Mouse (Mus musculus) megakaryocyte-erythroid progenitor cell, adult 5-6 weeks (primary cell): ENCODE data around the gene Olfr1394. TPM values are rescaled to one million over a fixed set of nuclear protein-coding genes. Genes with fewer than 3 reads are reported as not detected.
"Not testable (repeated sequence)": the region's sequence is repeated elsewhere in the genome, so short reads cannot be mapped to it uniquely, and the experiment has no call there.

Experiments used
- ATAC-seq: replicated peaks from 2 replicates; pipeline ENCODE4 v1.8.0; 2016; ENCODE audit warnings: mild to moderate bottlenecking, inconsistent platforms; ENCODE audit not compliant: severe bottlenecking, poor library complexity, low FRiP score, low TSS enrichment
- total RNA-seq, 2 experiments: library from RNA; stranded (forward) in 1 of 2; stranded (reverse) in 1 of 2; fragments of 200-1000, 215-1000 nt in 1 of 2; fragments of >200 nt in 1 of 2; fragmentation: Nextera tagmentation in 1 of 2; gene quantifications; 2 replicates each; pipeline ENCODE4 v1.2.3; 2014 to 2017

Gene Olfr1394
- total RNA-seq, 2 experiments from 2014 or later = not detected

- no peak for ATAC-seq
Observed at GRCm38 (mm10) chr11:49186955-49187488, 32.8 kb downstream of the Olfr1394 start, which contains the start of gene Btnl9. Gene Btnl9, minus strand, starts transcription at chr11:49187159.

GRCm38 (mm10) chr11:49187701-49188100, 33.5 kb downstream of the Olfr1394 start:
- ATAC-seq = no peak

GRCm38 (mm10) chr11:49189737-49190136, 35.6 kb downstream of the Olfr1394 start:
- peak; percentile 68; the same call in 1 of the 2 replicates for ATAC-seq

- no peak for ATAC-seq
Observed at GRCm38 (mm10) chr11:49191083-49191482, 36.9 kb downstream of the Olfr1394 start.

- ATAC-seq = not testable (repeated sequence)
Observed at GRCm38 (mm10) chr11:49194771-49195170, 40.6 kb downstream of the Olfr1394 start.

GRCm38 (mm10) chr11:49195819-49196322, 41.7 kb downstream of the Olfr1394 start:
- no peak for ATAC-seq

- no peak for ATAC-seq
Observed at GRCm38 (mm10) chr11:49200666-49201065, 46.5 kb downstream of the Olfr1394 start.

- ATAC-seq = no peak
Observed at GRCm38 (mm10) chr11:49201142-49201541, 47.0 kb downstream of the Olfr1394 start.

- no peak for ATAC-seq
Observed at GRCm38 (mm10) chr11:49202071-49202470, 47.9 kb downstream of the Olfr1394 start.

- ATAC-seq = peak; percentile 65
Observed at GRCm38 (mm10) chr11:49202523-49203061, 48.4 kb downstream of the Olfr1394 start.

GRCm38 (mm10) chr11:49203129-49203768, 49.1 kb downstream of the Olfr1394 start, which contains the start of gene Zfp62:
Gene Zfp62, plus strand, starts transcription at chr11:49203292.
- ATAC-seq = peak; percentile 81

GRCm38 (mm10) chr11:49203771-49204497, 49.8 kb downstream of the Olfr1394 start:
- ATAC-seq = peak; percentile 43

- ATAC-seq = no peak
Observed at GRCm38 (mm10) chr11:49205080-49205590, 51.0 kb downstream of the Olfr1394 start.

- ATAC-seq = peak; percentile 21; the same call in 1 of the 2 replicates
Observed at GRCm38 (mm10) chr11:49207495-49207894, 53.3 kb downstream of the Olfr1394 start.

Other genes starting within 250 kb of the Olfr1394 start
- gene Psme2b, start 208.2 kb upstream of the Olfr1394 start, total RNA-seq (2014; fragmentation: Nextera tagmentation) = 4.3 and 12.2 TPM in 2 replicates
- gene Psme2b, start 208.2 kb upstream of the Olfr1394 start, total RNA-seq (2017) = 23.3 and 33.0 TPM in 2 replicates
- 0.25 and 0.70 TPM in 2 replicates for gene Olfr56, start 175.5 kb upstream of the Olfr1394 start, total RNA-seq (2014; fragmentation: Nextera tagmentation)
- gene Olfr56, start 175.5 kb upstream of the Olfr1394 start, total RNA-seq (2017) = 0.38 and 2.4 TPM in 2 replicates
- 0.33 and 1.4 TPM in 2 replicates for gene 9930111J21Rik1, start 175.0 kb upstream of the Olfr1394 start, total RNA-seq (2014; fragmentation: Nextera tagmentation)
- 1.7 TPM in 1 of 2 replicates, not detected in the other for gene 9930111J21Rik1, start 175.0 kb upstream of the Olfr1394 start, total RNA-seq (2017)
- 0.04 TPM in 1 of 2 replicates, not detected in the other for gene Gm12185, start 162.2 kb upstream of the Olfr1394 start, total RNA-seq (2014; fragmentation: Nextera tagmentation)
- gene Gm12185, start 162.2 kb upstream of the Olfr1394 start, total RNA-seq (2017) = 26.5 and 30.5 TPM in 2 replicates
- gene Tgtp1, start 160.2 kb upstream of the Olfr1394 start, total RNA-seq (2014; fragmentation: Nextera tagmentation) = 0.17 and 0.81 TPM in 2 replicates
- 5.9 and 15.5 TPM in 2 replicates for gene Tgtp1, start 160.2 kb upstream of the Olfr1394 start, total RNA-seq (2017)
- gene 9930111J21Rik2, start 103.1 kb upstream of the Olfr1394 start, total RNA-seq (2014; fragmentation: Nextera tagmentation) = 1.5 and 3.2 TPM in 2 replicates
- gene 9930111J21Rik2, start 103.1 kb upstream of the Olfr1394 start, total RNA-seq (2017) = 3.8 and 4.5 TPM in 2 replicates
- gene Tgtp2, start 90.2 kb upstream of the Olfr1394 start, total RNA-seq (2014; fragmentation: Nextera tagmentation) = 29.8 and 46.3 TPM in 2 replicates
- 234 and 352 TPM in 2 replicates for gene Tgtp2, start 90.2 kb upstream of the Olfr1394 start, total RNA-seq (2017)
- 28.1 and 33.1 TPM in 2 replicates for gene Ifi47, start 77.8 kb upstream of the Olfr1394 start, total RNA-seq (2014; fragmentation: Nextera tagmentation)
- gene Ifi47, start 77.8 kb upstream of the Olfr1394 start, total RNA-seq (2017) = 31.3 and 32.6 TPM in 2 replicates
- not detected in 2 replicates for gene Olfr1396, start 39.5 kb upstream of the Olfr1394 start, total RNA-seq (2014; fragmentation: Nextera tagmentation)
- not detected in 2 replicates for gene Olfr1396, start 39.5 kb upstream of the Olfr1394 start, total RNA-seq (2017)
- gene Olfr1395, start 12.1 kb upstream of the Olfr1394 start, total RNA-seq (2014; fragmentation: Nextera tagmentation) = not detected in 2 replicates
- gene Olfr1395, start 12.1 kb upstream of the Olfr1394 start, total RNA-seq (2017) = not detected in 2 replicates
- gene Btnl9, start 32.8 kb downstream of the Olfr1394 start, total RNA-seq (2014; fragmentation: Nextera tagmentation) = 0.72 and 2.4 TPM in 2 replicates
- 1.8 and 5.6 TPM in 2 replicates for gene Btnl9, start 32.8 kb downstream of the Olfr1394 start, total RNA-seq (2017)
- gene Zfp62, start 48.9 kb downstream of the Olfr1394 start, total RNA-seq (2014; fragmentation: Nextera tagmentation) = 56.5 and 67.6 TPM in 2 replicates
- gene Zfp62, start 48.9 kb downstream of the Olfr1394 start, total RNA-seq (2017) = 102 and 160 TPM in 2 replicates
- gene Mgat1, start 89.8 kb downstream of the Olfr1394 start, total RNA-seq (2014; fragmentation: Nextera tagmentation) = 47.4 and 53.5 TPM in 2 replicates
- 28.1 and 34.2 TPM in 2 replicates for gene Mgat1, start 89.8 kb downstream of the Olfr1394 start, total RNA-seq (2017)
- gene Olfr1393, start 123.9 kb downstream of the Olfr1394 start, total RNA-seq (2014; fragmentation: Nextera tagmentation) = not detected in 2 replicates
- gene Olfr1393, start 123.9 kb downstream of the Olfr1394 start, total RNA-seq (2017) = not detected in 2 replicates
- gene Olfr1392, start 130.9 kb downstream of the Olfr1394 start, total RNA-seq (2014; fragmentation: Nextera tagmentation) = not detected in 2 replicates
- gene Olfr1392, start 130.9 kb downstream of the Olfr1394 start, total RNA-seq (2017) = not detected in 2 replicates
- not detected in 2 replicates for gene Olfr10, start 150.4 kb downstream of the Olfr1394 start, total RNA-seq (2014; fragmentation: Nextera tagmentation)
- not detected in 2 replicates for gene Olfr10, start 150.4 kb downstream of the Olfr1394 start, total RNA-seq (2017)
- gene Olfr1391, start 168.4 kb downstream of the Olfr1394 start, total RNA-seq (2014; fragmentation: Nextera tagmentation) = not detected in 2 replicates
- gene Olfr1391, start 168.4 kb downstream of the Olfr1394 start, total RNA-seq (2017) = not detected in 2 replicates
- gene Olfr1390, start 180.8 kb downstream of the Olfr1394 start, total RNA-seq (2014; fragmentation: Nextera tagmentation) = not detected in 2 replicates
- gene Olfr1390, start 180.8 kb downstream of the Olfr1394 start, total RNA-seq (2017) = not detected in 2 replicates